Mouse (Mus musculus): ENCODE measurements around the gene Gm15155. TPM values are rescaled to one million over a fixed set of nuclear protein-coding genes. Genes with fewer than 3 reads are reported as not detected.
"Not testable (repeated sequence)": the region's sequence is repeated elsewhere in the genome, so short reads cannot be mapped to it uniquely, and the experiment has no call there.

Gene Gm15155
- total RNA-seq, 2 experiments from 2014 or later = not detected

DNA sequence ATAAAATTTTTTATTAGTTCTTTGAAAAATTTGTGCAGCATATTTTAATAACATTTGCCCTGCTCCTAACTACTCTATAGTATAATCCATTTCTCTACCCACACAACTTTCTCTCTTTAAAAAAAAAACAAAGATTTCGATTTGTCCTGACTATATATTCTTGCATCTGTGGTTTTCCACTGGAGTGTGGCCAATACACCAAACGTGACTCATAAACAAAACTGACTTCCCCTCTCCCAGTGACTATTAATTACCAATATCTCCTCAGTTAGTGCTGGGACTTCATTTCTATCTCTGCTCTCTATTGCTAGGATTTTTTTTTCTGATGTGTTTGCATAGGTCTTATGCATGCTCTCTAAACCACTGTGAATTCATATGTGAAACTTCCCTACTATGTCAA, 531.2 kb downstream of the Gm15155 start:
- DNase-seq = no peak

DNA sequence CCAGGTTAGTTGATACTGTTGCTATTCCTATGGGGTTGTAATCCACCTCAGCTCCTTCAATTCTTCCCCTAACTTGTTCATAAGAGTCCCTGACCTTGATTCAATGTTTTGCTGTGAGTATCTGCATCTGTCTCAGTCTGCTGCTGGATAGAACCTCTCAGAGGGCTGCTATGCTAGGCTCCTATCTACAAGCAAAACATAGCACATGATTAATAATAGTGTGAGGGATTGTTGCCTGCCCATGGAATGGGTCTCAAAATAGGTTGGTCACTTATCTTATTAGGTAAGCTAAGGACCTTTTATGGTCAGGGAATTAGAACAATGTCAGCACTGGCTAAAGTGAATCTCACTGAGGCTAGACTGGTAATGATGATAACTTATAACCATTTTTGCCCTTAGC, 547.0 kb downstream of the Gm15155 start:
- no peak for DNase-seq

DNA sequence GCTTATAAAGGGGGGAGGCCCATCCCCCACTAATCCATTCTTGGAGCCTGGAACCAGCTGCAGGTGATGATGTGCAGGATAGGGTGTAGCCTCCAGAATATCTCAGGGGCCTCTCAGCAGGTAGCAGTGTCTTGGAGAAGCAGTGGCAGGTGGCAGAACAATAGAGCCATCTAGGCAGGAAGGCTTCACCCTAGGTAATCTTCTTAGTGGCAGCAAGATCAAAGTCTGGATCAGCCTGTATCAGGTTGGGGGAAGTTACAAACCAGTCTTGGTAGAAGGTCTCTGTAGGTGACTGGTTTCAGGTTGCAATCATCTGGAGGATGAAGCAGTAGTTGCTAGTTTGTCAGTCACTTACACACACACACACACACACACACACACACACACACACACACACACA, 679.3 kb downstream of the Gm15155 start:
- DNase-seq = not testable (repeated sequence)

Other genes with a start within 250 kb of the Gm15155 start
- gene Ptchd1, start 927 bp upstream of the Gm15155 start, total RNA-seq (2021) = under 1 TPM; 0.45 to 0.52 TPM

Measured in heart, postnatal 4 days (tissue).